Mouse (Mus musculus): Measurements from ENCODE around the gene Tgfb3. TPM values are rescaled to one million over a fixed set of nuclear protein-coding genes. Genes with fewer than 3 reads are reported as not detected.

Tgfb3 gene
- polyA plus RNA-seq, 1 experiment from 2014 or later = 2.4 TPM

DNA sequence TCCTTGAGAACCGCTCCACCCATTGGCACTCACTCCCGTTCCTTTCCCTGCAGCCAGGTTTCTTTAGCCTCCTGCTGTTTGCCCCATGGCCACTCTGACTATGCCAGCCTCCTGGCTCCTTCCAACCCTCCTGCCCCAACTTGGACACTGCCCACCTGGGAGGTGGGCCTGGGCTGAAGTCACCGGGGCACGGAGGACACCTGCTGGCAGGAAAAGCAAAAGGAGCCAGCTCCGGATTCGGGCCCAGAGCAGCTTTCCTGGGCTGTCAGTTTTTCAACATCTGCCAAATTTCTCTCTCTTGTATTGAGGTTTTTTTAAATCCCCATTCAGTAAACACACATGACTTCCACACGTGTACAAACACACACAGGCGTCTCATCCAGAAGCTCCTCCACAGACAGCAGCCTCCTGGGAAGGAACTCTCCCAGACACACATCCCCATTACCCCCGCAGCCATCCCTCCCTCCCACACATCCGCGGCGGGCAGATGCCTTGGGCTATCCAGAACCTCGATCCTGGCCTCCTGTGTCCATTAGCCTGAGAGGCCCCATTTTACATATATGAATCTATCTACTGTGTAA is 2.4 kb downstream of the Tgfb3 start:
- H3K9ac ChIP-seq (ENCODE audit: low read depth, low read length) = no peak overlapping the region
- no peak for ATAC-seq (ENCODE audit: low read depth)
- no peak overlapping the region for H3K4me3 ChIP-seq (ENCODE audit: low read depth, low read length)
- WGBS (ENCODE audit: insufficient replicate concordance) = 19% methylated on average over 13 of the region's 13 CpGs
- peaks cover 22% of the 10 kb centered on the region for H3K27me3 ChIP-seq (ENCODE audit: control insufficient read depth, insufficient read depth, low read depth, low read length)
- no peaks in the 10 kb centered on the region for H3K9me3 ChIP-seq (replicated peaks; ENCODE audit: control insufficient read depth, low read length)
- no peak overlapping the region for H3K27ac ChIP-seq (ENCODE audit: low read length)
- H3K36me3 ChIP-seq (ENCODE audit: control insufficient read depth, insufficient read depth) = no peaks in the 10 kb centered on the region
- H3K4me2 ChIP-seq (ENCODE audit: low read depth, low read length) = no peak overlapping the region
- no peaks in the 10 kb centered on the region; the same call in 1 of the 2 replicates for H3K4me1 ChIP-seq (ENCODE audit: control insufficient read depth, low read depth, low read length)

DNA sequence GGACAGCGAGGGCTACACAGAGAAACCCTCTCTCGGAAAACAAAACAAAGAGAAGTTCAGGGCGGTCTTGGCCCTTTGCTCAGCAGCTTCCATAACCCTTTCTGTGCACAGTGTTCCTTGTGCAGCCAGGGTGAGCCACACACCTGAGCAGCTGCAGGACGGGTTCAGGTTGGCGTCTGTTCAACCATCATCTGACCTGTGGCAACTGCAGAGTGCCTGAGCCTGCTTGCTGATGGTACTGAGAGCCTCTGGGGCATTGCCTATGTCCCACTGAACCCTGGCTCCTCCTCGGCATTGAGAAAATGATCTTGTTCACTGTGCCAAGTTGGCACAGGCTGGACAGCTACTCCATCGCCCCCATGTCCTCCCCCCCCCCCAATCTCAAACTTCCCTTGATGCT is 3.5 kb downstream of the Tgfb3 start:
- no peaks in the 10 kb centered on the region for H3K36me3 ChIP-seq (ENCODE audit: control insufficient read depth, insufficient read depth)
- no peak overlapping the region for H3K4me3 ChIP-seq (ENCODE audit: low read depth, low read length)
- H3K9ac ChIP-seq (ENCODE audit: low read depth, low read length) = no peak overlapping the region
- peaks cover 15% of the 10 kb centered on the region for H3K27me3 ChIP-seq (ENCODE audit: control insufficient read depth, insufficient read depth, low read depth, low read length)
- no peak overlapping the region for H3K4me2 ChIP-seq (ENCODE audit: low read depth, low read length)
- 69% methylated on average over 7 of the region's 7 CpGs for WGBS (ENCODE audit: insufficient replicate concordance)
- no peaks in the 10 kb centered on the region; the same call in 1 of the 2 replicates for H3K4me1 ChIP-seq (ENCODE audit: control insufficient read depth, low read depth, low read length)
- no peaks in the 10 kb centered on the region for H3K9me3 ChIP-seq (replicated peaks; ENCODE audit: control insufficient read depth, low read length)
- ATAC-seq (ENCODE audit: low read depth) = no peak
- no peak overlapping the region for H3K27ac ChIP-seq (ENCODE audit: low read length)

DNA sequence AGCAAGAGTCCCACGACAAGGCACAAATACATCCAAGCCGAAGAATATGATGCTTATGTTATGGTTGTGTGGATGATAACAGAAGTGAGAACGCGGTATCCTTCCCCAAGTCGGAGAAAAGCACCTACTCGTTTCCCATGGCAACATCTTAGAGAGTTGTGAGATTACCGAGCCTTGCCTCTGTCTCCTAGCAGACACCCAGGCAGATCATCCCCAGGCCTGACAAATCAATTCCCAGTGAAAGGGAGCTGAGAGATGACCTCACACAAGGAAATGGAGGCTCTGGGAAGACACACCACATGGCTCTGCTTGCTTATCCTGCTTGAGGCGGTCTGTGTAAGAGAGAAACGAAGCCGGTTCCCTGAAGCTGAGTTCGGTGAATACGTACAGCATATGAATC is 4.2 kb downstream of the Tgfb3 start:
- H3K4me1 ChIP-seq (ENCODE audit: control insufficient read depth, low read depth, low read length) = no peaks in the 10 kb centered on the region; the same call in 1 of the 2 replicates
- no peak overlapping the region for H3K9ac ChIP-seq (ENCODE audit: low read depth, low read length)
- H3K9me3 ChIP-seq (replicated peaks; ENCODE audit: control insufficient read depth, low read length) = no peaks in the 10 kb centered on the region
- WGBS (ENCODE audit: insufficient replicate concordance) = 65% methylated on average over 12 of the region's 12 CpGs
- no peak for ATAC-seq (ENCODE audit: low read depth)
- H3K36me3 ChIP-seq (ENCODE audit: control insufficient read depth, insufficient read depth) = no peaks in the 10 kb centered on the region
- H3K4me3 ChIP-seq (ENCODE audit: low read depth, low read length) = no peak overlapping the region
- H3K27ac ChIP-seq (ENCODE audit: low read length) = no peak overlapping the region
- H3K27me3 ChIP-seq (ENCODE audit: control insufficient read depth, insufficient read depth, low read depth, low read length) = peaks cover 15% of the 10 kb centered on the region
- no peak overlapping the region for H3K4me2 ChIP-seq (ENCODE audit: low read depth, low read length)

DNA sequence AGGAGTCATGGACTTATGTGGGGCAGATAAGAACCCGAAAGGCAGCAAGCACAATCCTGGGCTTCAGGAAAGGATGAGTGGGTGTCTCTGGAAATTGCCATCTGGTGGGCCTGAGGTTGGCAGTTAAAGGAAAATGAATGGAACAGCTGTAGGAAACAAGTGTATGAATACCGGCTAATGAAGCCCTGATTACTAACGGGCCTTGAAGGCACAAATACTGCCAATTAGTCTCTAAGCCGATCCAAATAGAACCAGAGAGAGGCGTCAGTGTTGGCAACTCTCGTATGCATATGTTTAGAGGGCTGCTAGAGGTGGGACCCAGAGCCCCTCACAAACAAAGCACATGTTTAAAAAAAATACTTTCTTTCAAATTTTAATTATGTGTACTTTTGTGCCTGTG is 7.4 kb downstream of the Tgfb3 start:
- H3K4me3 ChIP-seq (ENCODE audit: low read depth, low read length) = no peak overlapping the region
- H3K36me3 ChIP-seq (ENCODE audit: control insufficient read depth, insufficient read depth) = no peaks in the 10 kb centered on the region
- no peak for ATAC-seq (ENCODE audit: low read depth)
- no peaks in the 10 kb centered on the region; the same call in 1 of the 2 replicates for H3K27me3 ChIP-seq (ENCODE audit: control insufficient read depth, insufficient read depth, low read depth, low read length)
- H3K27ac ChIP-seq (ENCODE audit: low read length) = no peak overlapping the region
- 81% methylated on average over 6 of the region's 6 CpGs for WGBS (ENCODE audit: insufficient replicate concordance)
- H3K9ac ChIP-seq (ENCODE audit: low read depth, low read length) = no peak overlapping the region
- H3K9me3 ChIP-seq (replicated peaks; ENCODE audit: control insufficient read depth, low read length) = no peaks in the 10 kb centered on the region
- H3K4me2 ChIP-seq (ENCODE audit: low read depth, low read length) = no peak overlapping the region
- H3K4me1 ChIP-seq (ENCODE audit: control insufficient read depth, low read depth, low read length) = no peaks in the 10 kb centered on the region

DNA sequence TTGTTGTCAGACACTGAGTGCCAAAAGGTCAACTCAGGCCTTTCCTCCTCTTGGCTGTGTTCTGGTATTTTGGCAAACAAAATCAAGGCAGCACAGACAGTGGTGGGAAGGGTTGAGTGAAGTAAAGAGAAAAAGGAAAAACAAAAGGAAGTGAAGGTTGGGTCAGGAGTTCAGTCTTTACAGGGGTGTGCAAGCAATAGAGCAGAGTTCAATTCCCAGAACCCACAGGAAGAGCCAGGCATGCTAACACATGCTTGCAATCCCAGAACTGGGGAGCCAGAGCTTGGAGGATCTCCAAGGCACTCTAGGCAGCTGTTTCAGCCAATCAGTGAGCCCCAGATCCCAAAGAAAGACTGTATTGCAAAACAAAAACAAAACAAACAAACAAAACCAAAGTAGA is 14.0 kb downstream of the Tgfb3 start:
- Histone ChIP-seq H3K9me3 (replicated peaks; ENCODE audit: control insufficient read depth, low read length) (no peaks in the 10 kb centered on the region), H3K27ac (ENCODE audit: low read length) (no peak overlapping the region), H3K27me3 (ENCODE audit: control insufficient read depth, insufficient read depth, low read depth, low read length) (no peaks in the 10 kb centered on the region), H3K4me2 (ENCODE audit: low read depth, low read length) (no peak overlapping the region), H3K9ac (ENCODE audit: low read depth, low read length) (no peak overlapping the region), H3K36me3 (ENCODE audit: control insufficient read depth, insufficient read depth) (no peaks in the 10 kb centered on the region), H3K4me1 (ENCODE audit: control insufficient read depth, low read depth, low read length) (no peaks in the 10 kb centered on the region), H3K4me3 (ENCODE audit: low read depth, low read length) (no peak overlapping the region)
- ATAC-seq (ENCODE audit: low read depth) = no peak

DNA sequence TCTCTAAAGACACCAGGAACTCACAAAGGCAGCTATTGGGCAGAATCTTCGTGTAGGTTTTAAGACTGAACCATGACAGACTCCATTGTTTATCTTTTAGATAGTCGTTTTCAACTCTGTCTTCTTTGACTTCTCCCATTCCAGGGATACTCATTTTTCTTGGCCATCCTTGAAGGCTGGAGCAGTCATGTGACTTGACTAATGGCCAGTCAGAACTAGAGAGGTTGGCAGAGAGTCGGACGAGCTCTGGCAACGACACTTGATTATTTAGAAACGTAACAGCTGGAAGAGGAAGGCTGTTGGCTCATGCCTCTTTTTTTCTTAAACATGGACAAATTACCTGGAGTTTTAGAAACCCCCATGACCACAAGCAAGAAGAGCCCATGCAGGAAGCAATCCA is 19.5 kb downstream of the Tgfb3 start:
- Histone ChIP-seq H3K4me2 (ENCODE audit: low read depth, low read length) (no peak overlapping the region), H3K9ac (ENCODE audit: low read depth, low read length) (no peak overlapping the region), H3K27ac (ENCODE audit: low read length) (no peak overlapping the region), H3K4me1 (ENCODE audit: control insufficient read depth, low read depth, low read length) (no peaks in the 10 kb centered on the region), H3K27me3 (ENCODE audit: control insufficient read depth, insufficient read depth, low read depth, low read length) (no peaks in the 10 kb centered on the region), H3K36me3 (ENCODE audit: control insufficient read depth, insufficient read depth) (no peaks in the 10 kb centered on the region), H3K9me3 (replicated peaks; ENCODE audit: control insufficient read depth, low read length) (no peaks in the 10 kb centered on the region), H3K4me3 (ENCODE audit: low read depth, low read length) (no peak overlapping the region)
- no peak for ATAC-seq (ENCODE audit: low read depth)
- 69% methylated on average over 6 of the region's 6 CpGs for WGBS (ENCODE audit: insufficient replicate concordance)

DNA sequence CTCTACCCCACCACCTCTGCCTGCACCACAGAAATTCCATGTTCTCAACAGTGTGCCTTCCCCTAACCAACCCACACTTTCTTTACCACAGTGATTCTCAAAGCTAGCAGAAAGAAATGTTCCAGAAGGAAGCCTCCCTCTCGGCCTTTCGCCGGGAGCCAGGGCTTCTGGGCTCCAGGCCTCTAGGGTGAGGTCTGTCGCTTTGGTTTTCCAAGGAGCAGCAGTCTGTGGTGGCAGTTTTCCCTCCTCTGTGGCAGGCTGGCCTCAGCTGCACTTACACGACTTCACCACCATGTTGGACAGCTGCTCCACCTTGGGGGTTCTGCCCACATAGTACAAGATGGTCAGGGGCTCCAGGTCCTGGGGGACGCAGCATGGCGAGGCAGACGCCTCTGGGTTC is 21.3 kb downstream of the Tgfb3 start:
- H3K4me2 ChIP-seq (ENCODE audit: low read depth, low read length) = no peak overlapping the region
- ATAC-seq (ENCODE audit: low read depth) = no peak
- no peaks in the 10 kb centered on the region for H3K36me3 ChIP-seq (ENCODE audit: control insufficient read depth, insufficient read depth)
- 75% methylated on average over 8 of the region's 8 CpGs for WGBS (ENCODE audit: insufficient replicate concordance)
- H3K9me3 ChIP-seq (replicated peaks; ENCODE audit: control insufficient read depth, low read length) = no peaks in the 10 kb centered on the region
- no peaks in the 10 kb centered on the region for H3K4me1 ChIP-seq (ENCODE audit: control insufficient read depth, low read depth, low read length)
- no peak overlapping the region for H3K27ac ChIP-seq (ENCODE audit: low read length)
- no peaks in the 10 kb centered on the region for H3K27me3 ChIP-seq (ENCODE audit: control insufficient read depth, insufficient read depth, low read depth, low read length)
- H3K4me3 ChIP-seq (ENCODE audit: low read depth, low read length) = no peak overlapping the region
- H3K9ac ChIP-seq (ENCODE audit: low read depth, low read length) = no peak overlapping the region

DNA sequence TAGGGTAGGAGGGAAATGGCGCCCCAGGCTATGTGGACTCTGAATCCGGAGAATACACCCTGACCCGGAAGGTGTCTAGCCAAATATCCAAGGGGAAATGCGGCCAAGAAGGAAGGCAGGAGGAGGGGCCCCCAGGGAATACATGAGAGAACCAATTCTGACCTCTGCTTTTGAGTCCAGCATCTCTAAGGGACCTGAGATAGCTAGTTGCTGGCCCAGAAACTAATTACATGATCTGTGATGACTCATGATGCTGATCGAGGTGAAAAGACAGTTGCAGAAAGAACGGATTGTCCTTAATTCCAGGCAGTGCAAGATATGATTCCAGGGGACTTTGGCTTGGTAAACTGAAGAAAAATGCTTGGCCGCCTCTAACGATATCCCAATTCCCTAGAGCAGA is 21.9 kb downstream of the Tgfb3 start:
- Histone ChIP-seq H3K4me1 (ENCODE audit: control insufficient read depth, low read depth, low read length) (no peaks in the 10 kb centered on the region), H3K4me2 (ENCODE audit: low read depth, low read length) (no peak overlapping the region), H3K4me3 (ENCODE audit: low read depth, low read length) (no peak overlapping the region), H3K27me3 (ENCODE audit: control insufficient read depth, insufficient read depth, low read depth, low read length) (no peaks in the 10 kb centered on the region), H3K9ac (ENCODE audit: low read depth, low read length) (no peak overlapping the region), H3K36me3 (ENCODE audit: control insufficient read depth, insufficient read depth) (no peaks in the 10 kb centered on the region), H3K27ac (ENCODE audit: low read length) (no peak overlapping the region), H3K9me3 (replicated peaks; ENCODE audit: control insufficient read depth, low read length) (no peaks in the 10 kb centered on the region)
- 77% methylated on average over 8 of the region's 8 CpGs for WGBS (ENCODE audit: insufficient replicate concordance)
- no peak for ATAC-seq (ENCODE audit: low read depth)

DNA sequence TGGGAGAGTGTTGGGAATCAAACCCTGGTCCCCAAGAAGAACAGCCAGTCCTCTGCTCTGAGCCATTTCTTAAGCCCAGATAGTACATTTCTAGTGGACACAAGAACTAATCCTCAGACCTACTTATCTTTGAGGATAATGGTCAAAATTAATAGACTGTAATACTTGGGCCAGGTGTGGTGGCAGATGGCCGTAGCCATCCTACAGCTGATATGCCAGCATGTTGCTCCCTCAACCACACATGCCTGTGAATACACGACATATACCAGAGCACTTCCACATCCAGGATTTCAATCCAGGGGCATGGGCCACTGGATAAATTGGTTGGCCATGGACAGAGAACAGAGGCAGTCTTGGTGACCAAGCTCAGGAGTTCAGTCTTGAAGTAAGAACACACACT is 23.5 kb downstream of the Tgfb3 start:
- no peaks in the 10 kb centered on the region for H3K27me3 ChIP-seq (ENCODE audit: control insufficient read depth, insufficient read depth, low read depth, low read length)
- 79% methylated on average over 2 of the region's 2 CpGs for WGBS (ENCODE audit: insufficient replicate concordance)
- no peak overlapping the region for H3K4me3 ChIP-seq (ENCODE audit: low read depth, low read length)
- H3K27ac ChIP-seq (ENCODE audit: low read length) = no peak overlapping the region
- no peaks in the 10 kb centered on the region for H3K9me3 ChIP-seq (replicated peaks; ENCODE audit: control insufficient read depth, low read length)
- no peak overlapping the region for H3K4me2 ChIP-seq (ENCODE audit: low read depth, low read length)
- no peaks in the 10 kb centered on the region for H3K36me3 ChIP-seq (ENCODE audit: control insufficient read depth, insufficient read depth)
- ATAC-seq (ENCODE audit: low read depth) = no peak
- H3K4me1 ChIP-seq (ENCODE audit: control insufficient read depth, low read depth, low read length) = 0 out of 2 replicates have a peak, but pooled peaks cover 2% of the 10 kb centered on the region
- no peak overlapping the region for H3K9ac ChIP-seq (ENCODE audit: low read depth, low read length)
